Mouse (Mus musculus) thymus, postnatal 36 days (tissue): ENCODE results near the gene Sh3pxd2b.

ENCODE experiments used
- DNase-seq, 2 experiments: peaks; one replicate each; pipeline ENCODE4 v3.0.0; 2022; ENCODE audit warnings: mixed read lengths in 2 of 2

The Sh3pxd2b gene

GRCm38 (mm10) chr11:32376086-32376485 is 28.5 kb downstream of the Sh3pxd2b start:
- no peak for DNase-seq

DNA sequence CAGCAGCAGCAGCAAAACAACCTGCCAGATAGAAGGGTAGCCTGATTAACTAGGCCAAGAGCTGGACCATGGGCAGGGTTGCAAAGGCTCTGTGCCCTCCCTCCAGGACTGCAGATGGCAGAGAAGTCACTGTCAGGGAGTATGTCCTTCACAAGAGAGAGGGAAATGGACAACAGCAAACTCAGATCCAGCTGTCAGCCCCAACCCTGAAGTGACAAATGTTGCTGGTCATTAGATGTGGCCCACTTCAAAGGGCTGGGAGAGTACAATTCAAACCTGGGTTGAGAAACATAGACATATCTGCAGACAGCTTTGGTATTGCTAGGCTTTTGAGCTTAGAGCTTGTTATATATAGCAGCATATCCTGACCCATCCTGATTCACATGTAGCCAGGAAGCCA is 32.3 kb downstream of the Sh3pxd2b start:
- no peak for DNase-seq

DNA sequence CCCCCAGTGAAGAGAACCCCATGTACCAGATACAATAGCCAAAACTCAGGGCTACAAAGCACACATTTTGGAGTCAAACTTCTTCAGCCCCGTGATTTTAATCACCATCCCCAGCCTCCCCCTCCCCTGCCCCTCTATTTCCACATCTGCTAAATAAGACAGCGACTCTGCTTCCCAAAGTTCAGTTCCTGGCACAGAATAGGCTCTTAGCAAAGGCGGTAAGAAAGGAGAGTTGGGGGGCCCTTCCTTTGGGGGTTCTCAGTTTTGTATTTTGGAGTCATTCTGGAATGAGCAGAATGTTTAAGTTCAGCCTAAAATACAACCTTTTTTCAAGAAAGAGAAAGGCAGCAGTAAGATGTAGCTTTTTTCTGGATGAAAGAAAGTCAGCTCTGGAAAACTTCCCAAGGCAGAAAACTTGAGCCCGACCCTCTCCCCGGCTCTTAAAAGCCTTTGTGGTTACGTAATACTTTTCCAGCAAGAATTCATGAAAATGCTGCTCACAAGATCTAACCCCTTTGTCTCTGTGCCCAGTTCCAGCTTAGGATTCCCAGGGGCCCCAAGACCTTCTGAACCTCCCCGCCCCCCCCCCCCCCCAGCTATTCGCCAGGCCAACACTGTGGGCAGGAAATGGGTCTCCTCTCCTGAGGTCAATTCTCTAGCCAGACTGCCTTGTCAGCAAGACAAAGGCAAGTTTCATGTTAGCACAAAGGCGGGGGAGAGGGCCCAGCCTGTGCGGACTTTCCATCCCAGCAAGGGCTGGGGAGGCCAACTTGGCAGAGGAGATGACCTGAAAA is 35.9 kb downstream of the Sh3pxd2b start:
- DNase-seq, result no peak

DNA sequence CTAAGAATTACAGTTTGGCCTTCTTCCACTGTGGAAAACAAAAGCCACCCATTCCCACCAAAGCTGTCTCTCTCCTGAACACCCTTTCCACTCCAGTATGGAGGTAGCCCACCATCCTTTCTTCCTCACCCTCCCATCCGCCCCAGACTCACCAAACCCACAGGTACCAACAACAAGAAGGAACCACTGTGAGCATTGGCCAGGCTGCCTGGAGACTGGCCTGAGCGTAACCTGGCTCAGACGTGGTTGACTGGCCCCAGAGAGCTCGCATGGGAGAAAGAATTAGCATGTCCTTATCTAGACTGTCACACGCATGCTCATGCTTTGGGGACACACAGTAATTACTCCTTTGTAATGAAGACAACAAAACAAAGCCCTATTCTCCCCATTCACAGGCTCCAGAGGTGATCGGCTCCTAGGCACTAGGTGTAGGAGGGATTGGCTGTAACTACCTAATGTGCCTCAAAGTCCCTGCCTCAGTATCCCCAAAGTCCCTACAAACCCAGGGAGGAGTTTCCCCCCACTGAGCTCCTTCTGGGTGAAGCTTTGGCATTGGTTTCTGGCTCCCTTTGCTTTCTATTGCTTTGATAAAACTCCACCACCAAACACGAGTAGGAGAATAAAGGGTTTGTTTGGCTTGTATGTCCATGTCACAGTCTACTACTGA is 36.6 kb downstream of the Sh3pxd2b start:
- no peak for DNase-seq

GRCm38 (mm10) chr11:32386043-32386442 is 38.4 kb downstream of the Sh3pxd2b start:
- no peak for DNase-seq

GRCm38 (mm10) chr11:32388064-32388463 is 40.4 kb downstream of the Sh3pxd2b start:
- no peak for DNase-seq

GRCm38 (mm10) chr11:32393095-32393494 is 45.5 kb downstream of the Sh3pxd2b start:
- DNase-seq, result no peak

GRCm38 (mm10) chr11:32395791-32396190 is 48.2 kb downstream of the Sh3pxd2b start:
- DNase-seq, result no peak

DNA sequence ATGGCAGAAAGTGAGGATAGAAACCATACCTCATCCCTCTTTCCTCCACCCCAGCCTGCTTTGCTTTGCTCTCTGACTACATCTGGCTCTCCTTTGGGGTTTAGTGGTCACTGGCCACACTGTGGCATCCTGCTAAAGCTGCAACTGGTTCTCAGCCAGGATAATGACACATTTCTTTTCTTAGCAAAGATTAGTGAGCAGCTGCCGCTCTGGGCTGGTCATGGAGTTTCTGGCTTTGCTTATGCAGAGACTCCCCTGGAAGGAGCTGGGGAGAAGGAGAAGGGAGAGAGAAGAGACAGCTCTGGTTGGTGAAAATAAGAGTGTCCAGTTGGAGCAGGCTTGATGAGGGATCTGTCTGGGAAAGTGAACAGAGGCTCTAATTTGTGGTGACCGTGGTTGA is 50.8 kb downstream of the Sh3pxd2b start:
- DNase-seq, result no peak

DNA sequence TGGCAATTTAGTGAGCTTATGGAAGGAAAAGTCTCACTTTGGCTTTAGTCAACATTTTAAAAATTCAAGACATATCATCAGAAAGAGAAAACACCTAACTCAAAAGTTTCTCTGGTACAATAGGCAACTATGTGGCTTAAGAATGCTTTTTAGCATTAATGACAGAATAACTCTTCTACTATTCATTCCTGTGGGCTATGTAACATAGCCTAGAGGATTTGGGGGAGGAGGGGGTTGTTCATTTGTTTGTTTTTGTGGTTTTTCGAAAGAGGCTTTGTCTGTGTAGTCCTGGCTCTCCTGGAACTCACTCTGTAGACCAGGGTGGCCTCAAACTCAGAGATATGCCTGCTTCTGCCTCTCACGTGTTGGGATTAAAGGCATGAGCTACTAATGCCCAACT is 51.6 kb downstream of the Sh3pxd2b start:
- no peak for DNase-seq

DNA sequence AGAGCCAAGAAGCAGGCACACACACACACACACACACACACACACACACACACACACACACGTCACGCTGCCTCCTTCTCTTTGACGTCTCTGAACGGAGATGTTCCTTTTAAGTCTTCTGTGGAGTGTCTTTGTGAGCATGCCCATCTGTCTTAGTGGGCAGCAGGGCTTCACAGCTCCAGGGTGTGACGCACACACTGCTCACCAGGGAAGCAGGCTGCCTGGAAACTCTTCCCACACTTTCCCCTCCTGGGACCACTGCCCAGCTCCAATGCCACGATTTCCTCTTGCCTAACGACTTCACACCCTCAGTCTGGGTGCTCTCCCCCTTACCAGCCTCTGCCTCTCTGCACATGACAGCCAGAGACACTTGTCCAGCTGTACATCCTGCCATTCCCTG is 55.1 kb downstream of the Sh3pxd2b start:
- no peak for DNase-seq

DNA sequence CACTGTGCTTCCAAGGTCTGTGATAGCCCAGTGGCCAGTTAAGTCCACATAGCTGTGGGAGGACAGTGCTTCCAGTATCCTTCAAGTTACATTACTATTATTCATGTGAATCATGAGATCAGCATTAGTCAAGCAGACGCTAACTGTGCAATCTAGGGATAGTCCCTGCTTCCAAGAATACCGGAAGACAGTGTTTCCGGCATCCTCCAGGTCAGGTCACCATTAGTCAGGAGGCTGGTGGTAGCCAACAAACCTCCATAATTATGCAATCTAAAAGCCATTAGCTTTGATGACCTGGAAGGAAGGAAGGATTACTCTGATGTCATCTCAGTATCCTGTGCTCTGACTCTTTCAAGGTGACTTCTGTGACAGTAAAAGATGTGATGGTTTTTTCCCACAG is 57.1 kb downstream of the Sh3pxd2b start:
- no peak for DNase-seq

DNA sequence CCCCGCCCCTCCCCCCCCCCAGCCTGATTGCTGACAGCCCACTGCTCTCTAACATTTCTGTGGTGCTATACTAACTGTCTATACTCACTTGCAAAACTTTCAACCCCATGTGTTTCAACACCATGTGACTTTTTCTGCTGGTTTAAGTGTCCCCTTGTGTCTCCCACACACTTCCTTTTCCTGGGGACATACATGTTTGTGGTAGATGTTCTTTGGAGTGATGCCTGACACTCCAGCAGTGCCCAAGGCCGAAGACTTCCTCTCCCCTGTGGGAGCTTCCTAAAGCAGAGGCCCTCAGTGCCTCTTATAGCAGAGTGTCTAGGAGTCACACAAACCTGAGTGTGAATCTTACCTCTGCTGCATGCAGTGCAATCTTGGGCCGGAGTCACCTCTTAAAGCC is 60.2 kb downstream of the Sh3pxd2b start:
- no peak for DNase-seq

GRCm38 (mm10) chr11:32409052-32409451 is 61.4 kb downstream of the Sh3pxd2b start:
- no peak for DNase-seq

- no peak for DNase-seq
Measured at GRCm38 (mm10) chr11:32409823-32410562, 62.4 kb downstream of the Sh3pxd2b start.

GRCm38 (mm10) chr11:32420001-32420400 is 72.4 kb downstream of the Sh3pxd2b start:
- no peak for DNase-seq

DNA sequence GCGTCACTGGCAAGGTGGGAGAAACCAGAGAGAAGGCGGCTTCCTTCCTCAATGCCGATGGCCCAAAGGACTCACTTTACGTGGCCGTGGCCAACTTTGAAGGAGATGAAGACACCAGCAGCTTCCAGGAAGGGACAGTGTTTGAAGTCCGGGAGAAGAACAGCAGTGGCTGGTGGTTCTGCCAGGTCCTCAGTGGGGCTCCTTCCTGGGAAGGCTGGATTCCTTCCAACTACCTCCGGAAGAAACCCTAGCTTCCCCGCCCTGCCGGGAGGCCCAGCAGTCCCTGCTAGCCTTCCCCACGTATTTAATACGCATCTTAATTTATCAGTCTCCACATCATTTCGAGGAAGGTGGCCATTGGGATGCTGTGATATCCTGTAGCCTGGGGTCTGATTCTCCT is 75.7 kb downstream of the Sh3pxd2b start:
- no peak for DNase-seq

DNA sequence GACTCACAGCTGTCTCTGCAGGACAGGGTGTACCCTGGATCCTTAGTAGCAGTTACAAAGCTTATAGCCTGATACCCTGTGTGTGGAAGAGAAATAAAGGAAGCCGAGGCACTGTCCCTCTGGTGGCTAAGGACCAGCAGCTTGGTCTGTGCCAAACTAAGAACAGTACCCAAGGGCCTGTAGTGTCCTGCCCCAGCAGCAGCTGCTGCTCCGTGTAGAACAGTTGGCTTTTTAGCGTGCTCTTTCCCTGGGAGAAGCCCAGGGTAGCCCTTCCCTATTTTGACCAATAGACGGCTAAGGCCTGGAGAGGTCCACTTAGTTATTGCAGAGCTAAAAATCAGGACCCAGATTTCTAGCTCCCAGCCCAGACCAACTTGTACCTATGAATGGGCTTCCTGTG is 77.0 kb downstream of the Sh3pxd2b start:
- DNase-seq, result no peak

DNA sequence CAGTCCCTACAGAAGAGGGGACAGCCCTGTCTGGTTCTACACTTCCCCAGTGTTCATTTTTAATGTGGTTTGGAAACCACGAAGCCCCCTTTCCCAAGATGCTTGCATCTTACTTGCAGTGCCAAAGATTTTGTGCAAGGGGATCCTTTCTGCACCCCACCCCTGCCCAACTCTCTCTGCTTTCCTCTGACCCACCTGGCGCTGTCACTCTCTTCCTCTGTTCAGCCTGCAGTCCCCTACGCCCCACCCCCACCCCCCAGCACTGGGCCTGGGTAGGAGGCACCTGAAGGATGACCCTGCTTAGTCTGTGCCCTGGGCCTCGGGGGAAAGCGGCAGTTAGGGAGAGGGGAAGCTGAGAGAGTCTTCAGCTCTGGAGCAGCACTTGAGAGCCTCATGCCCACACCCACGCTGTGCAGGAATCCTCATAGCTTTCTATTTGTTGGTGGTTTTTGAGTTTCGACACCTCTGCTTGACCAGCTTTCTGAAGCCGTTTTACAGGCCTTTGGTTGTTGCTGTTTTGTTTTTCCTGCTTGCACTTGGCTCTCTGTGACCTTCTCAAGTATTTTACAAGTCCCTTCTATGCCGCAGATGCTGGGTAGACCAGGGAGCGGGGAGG is 77.5 kb downstream of the Sh3pxd2b start:
- no peak for DNase-seq

GRCm38 (mm10) chr11:32427537-32427936 is 79.9 kb downstream of the Sh3pxd2b start:
- no peak for DNase-seq

DNA sequence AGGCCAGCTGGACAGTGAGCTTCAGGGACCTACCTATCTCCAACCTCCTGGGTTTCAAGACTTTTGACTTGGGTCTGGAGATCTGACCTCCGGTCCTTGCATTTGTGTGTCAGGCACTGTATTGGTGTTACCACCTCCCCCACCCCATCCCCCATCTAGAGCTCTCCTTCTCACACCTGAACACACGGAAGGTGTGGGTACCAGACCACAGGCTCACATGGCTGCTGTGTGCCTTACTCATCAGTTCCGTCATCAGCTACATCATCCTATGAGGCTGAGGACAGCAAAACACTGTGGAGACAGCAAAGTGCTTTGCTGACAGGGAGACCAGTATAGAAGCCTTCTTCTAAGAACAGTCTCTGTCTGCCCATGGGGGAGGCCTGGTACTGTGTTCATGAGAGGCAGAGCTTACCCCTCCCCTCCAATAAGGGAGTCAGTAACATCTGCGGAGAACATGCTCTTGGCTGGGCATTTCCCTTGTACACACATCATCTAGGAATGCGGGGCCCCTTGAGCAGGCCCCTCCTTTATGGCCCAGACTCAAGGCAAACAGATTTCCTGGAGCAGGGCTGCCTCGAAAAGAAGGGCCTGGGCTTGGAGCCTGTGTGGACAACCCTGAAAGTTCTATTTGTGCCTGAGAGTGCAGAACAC is 87.9 kb downstream of the Sh3pxd2b start:
- no peak for DNase-seq

- DNase-seq, result no peak
Measured at GRCm38 (mm10) chr11:32442576-32442975, 95.0 kb downstream of the Sh3pxd2b start.

- DNase-seq, result no peak
Measured at GRCm38 (mm10) chr11:32444266-32444665, 96.6 kb downstream of the Sh3pxd2b start.
